ENCODE assay signal across 8 mouse cellular contexts in the genomic region with DNA sequence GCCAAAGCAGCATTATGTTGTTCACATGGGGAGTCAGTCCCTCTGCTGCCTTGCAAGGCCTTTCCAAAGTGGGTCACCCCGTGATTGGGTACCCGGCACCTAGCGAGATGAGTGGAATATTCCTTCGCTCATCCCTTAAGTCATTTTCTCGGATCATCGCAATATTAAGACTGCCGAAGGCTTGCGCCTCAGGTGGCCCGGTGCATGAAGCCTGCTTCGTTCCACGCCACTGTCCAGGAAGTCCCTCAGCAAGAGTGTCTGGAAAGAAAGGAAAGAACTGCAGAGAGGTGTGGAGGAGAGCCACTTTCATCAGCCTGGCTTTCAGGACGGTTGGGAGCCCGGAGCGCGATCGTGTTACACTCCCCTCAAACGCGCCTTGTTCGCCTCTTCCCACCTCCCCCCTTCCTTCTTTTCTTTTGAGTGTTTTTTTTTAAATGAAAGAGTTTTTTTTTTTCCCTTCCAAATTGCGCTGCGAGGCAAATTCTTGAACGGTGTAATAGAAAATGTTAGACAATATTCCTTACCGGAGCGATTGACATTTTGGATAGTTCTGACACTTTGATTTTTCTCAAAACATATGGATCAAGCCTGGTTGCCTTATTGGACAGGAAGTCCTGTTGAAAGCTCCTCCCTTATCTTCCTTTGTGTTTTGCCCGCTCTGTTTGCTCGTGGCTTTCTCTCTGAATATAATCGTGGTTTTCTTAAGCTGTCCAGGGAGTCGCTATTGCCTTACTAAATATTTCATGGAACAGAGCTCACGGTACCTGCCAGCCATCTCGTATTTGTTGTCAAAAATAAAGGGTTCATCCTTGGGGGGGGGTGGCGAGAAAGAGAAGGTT.
DNase-seq lines count a peak whose midpoint lies in the region; ATAC-seq and TF ChIP-seq lines count a peak whose summit lies in the region.

No protein-coding gene starts in this region.

- peaks cover 74% of the 10 kb centered on the region for H3K4me1 ChIP-seq in heart, embryonic 10.5 days
- no peaks in the 10 kb centered on the region for H3K4me1 ChIP-seq in cerebellum, adult 2 months (ENCODE audit: control insufficient read depth, insufficient read depth, low read length)
- H3K4me1 ChIP-seq in forebrain, postnatal 0 days (ENCODE audit: insufficient read depth), result 0 out of 2 replicates have a peak, but pooled peaks cover 3% of the 10 kb centered on the region
- H3K4me1 ChIP-seq in liver, embryonic 11.5 days (replicated peaks; ENCODE audit: control insufficient read depth, insufficient read depth, low read length), result peaks cover 12% of the 10 kb centered on the region
- no peaks in the 10 kb centered on the region for H3K4me1 ChIP-seq in stomach, postnatal 0 days (replicated peaks; ENCODE audit: control insufficient read depth, insufficient read depth)

- TF ChIP-seq EP300 in stomach, postnatal 0 days (optimal IDR thresholded peaks at IDR 0.05), result no peak

- peak; percentile 38; the same call in 1 of the 2 replicates for ATAC-seq in forebrain, postnatal 0 days
- no peak for ATAC-seq in liver, embryonic 11.5 days (replicated peaks; ENCODE audit: low FRiP score)
- no peak for ATAC-seq in stomach, postnatal 0 days (ENCODE audit: low FRiP score, low TSS enrichment)

- H3K4me2 ChIP-seq in forebrain, postnatal 0 days (ENCODE audit: low read depth), result peak overlapping the region; percentile 56
- peak overlapping the region; percentile 74 for H3K4me2 ChIP-seq in liver, embryonic 11.5 days
- H3K4me2 ChIP-seq in stomach, postnatal 0 days (replicated peaks; ENCODE audit: low read depth), result peak overlapping the region; percentile 61

- WGBS in heart, embryonic 10.5 days, result 5% methylated on average over 31 of the region's 31 CpGs
- WGBS in cerebellum, adult 2 months, result 6% methylated on average over 31 of the region's 31 CpGs
- WGBS in forebrain, postnatal 0 days, result 5% methylated on average over 31 of the region's 31 CpGs
- WGBS in liver, embryonic 11.5 days, result 4% methylated on average over 31 of the region's 31 CpGs
- 7% methylated on average over 31 of the region's 31 CpGs for WGBS in stomach, postnatal 0 days

- peak overlapping the region; percentile 54 for H3K4me3 ChIP-seq in heart, embryonic 10.5 days
- peak overlapping the region; percentile 39 for H3K4me3 ChIP-seq in cerebellum, adult 2 months (replicated peaks; ENCODE audit: insufficient read depth, low read depth, low read length)
- peak overlapping the region; percentile 30 for H3K4me3 ChIP-seq in forebrain, postnatal 0 days (ENCODE audit: low read depth, low read length)
- H3K4me3 ChIP-seq in liver, embryonic 11.5 days (ENCODE audit: low read depth, low read length), result peak overlapping the region; percentile 42
- peak overlapping the region; percentile 33 for H3K4me3 ChIP-seq in stomach, postnatal 0 days (ENCODE audit: low read depth, low read length)

- no peaks in the 10 kb centered on the region for H3K9me3 ChIP-seq in heart, embryonic 10.5 days
- no peaks in the 10 kb centered on the region for H3K9me3 ChIP-seq in forebrain, postnatal 0 days (ENCODE audit: low read length)
- no peaks in the 10 kb centered on the region for H3K9me3 ChIP-seq in liver, embryonic 11.5 days (ENCODE audit: control insufficient read depth, low read length)
- no peaks in the 10 kb centered on the region for H3K9me3 ChIP-seq in stomach, postnatal 0 days (ENCODE audit: control insufficient read depth, low read length)

- no peak for TF ChIP-seq CTCF in cerebellum, adult 2 months (IDR thresholded peaks at IDR 0.05; ENCODE audit: borderline replicate concordance, insufficient read depth, low read depth, low read length)
- TF ChIP-seq CTCF in forebrain, postnatal 0 days (IDR thresholded peaks at IDR 0.05; ENCODE audit: low read depth), result no peak
- peak; percentile 20; the same call in 1 of the 2 replicates for TF ChIP-seq CTCF in stomach, postnatal 0 days (IDR thresholded peaks at IDR 0.05; ENCODE audit: low read depth)

- H3K9ac ChIP-seq in forebrain, postnatal 0 days, result peak overlapping the region; percentile 18; the same call in 1 of the 2 replicates
- peak overlapping the region; percentile 38 for H3K9ac ChIP-seq in liver, embryonic 11.5 days (ENCODE audit: low read depth, low read length)
- H3K9ac ChIP-seq in stomach, postnatal 0 days (ENCODE audit: low read length), result no peak overlapping the region

- H3K27me3 ChIP-seq in heart, embryonic 10.5 days (ENCODE audit: insufficient read depth, poor library complexity, severe bottlenecking), result no peaks in the 10 kb centered on the region
- H3K27me3 ChIP-seq in cerebellum, adult 2 months (ENCODE audit: control insufficient read depth, insufficient read depth, low read length), result no peaks in the 10 kb centered on the region
- H3K27me3 ChIP-seq in forebrain, postnatal 0 days (ENCODE audit: insufficient read depth, low read length), result peaks cover 17% of the 10 kb centered on the region; the same call in 1 of the 2 replicates
- peaks cover 3% of the 10 kb centered on the region; the same call in 1 of the 2 replicates for H3K27me3 ChIP-seq in liver, embryonic 11.5 days (replicated peaks; ENCODE audit: control insufficient read depth, insufficient read depth, low read length)
- no peaks in the 10 kb centered on the region for H3K27me3 ChIP-seq in stomach, postnatal 0 days (ENCODE audit: control insufficient read depth, insufficient read depth, low read length)

- H3K36me3 ChIP-seq in heart, embryonic 10.5 days, result no peaks in the 10 kb centered on the region
- no peaks in the 10 kb centered on the region for H3K36me3 ChIP-seq in forebrain, postnatal 0 days (ENCODE audit: insufficient read depth)
- H3K36me3 ChIP-seq in liver, embryonic 11.5 days (ENCODE audit: control insufficient read depth, insufficient read depth, low read length), result no peaks in the 10 kb centered on the region
- no peaks in the 10 kb centered on the region for H3K36me3 ChIP-seq in stomach, postnatal 0 days (ENCODE audit: control insufficient read depth, insufficient read depth, low read length)

- H3K27ac ChIP-seq in heart, embryonic 10.5 days, result peak overlapping the region; percentile 90
- H3K27ac ChIP-seq in cerebellum, adult 2 months (ENCODE audit: insufficient read depth, low read length), result no peak overlapping the region
- H3K27ac ChIP-seq in forebrain, postnatal 0 days (ENCODE audit: low read depth, low read length), result no peak overlapping the region
- H3K27ac ChIP-seq in liver, embryonic 11.5 days (ENCODE audit: low read depth, low read length), result no peak overlapping the region
- no peak overlapping the region for H3K27ac ChIP-seq in stomach, postnatal 0 days (replicated peaks)

- DNase-seq in heart, embryonic 10.5 days (ENCODE audit: low spot score), result peak; percentile 81
- no peak for DNase-seq in heart, adult 11 months
- DNase-seq in cerebellum, adult 2 months, result peak; percentile 20 to 41
- peak; percentile 66 for DNase-seq in forebrain, postnatal 0 days
- peak; percentile 50 for DNase-seq in liver, embryonic 11.5 days (ENCODE audit: low spot score)
- DNase-seq in stomach, postnatal 0 days (ENCODE audit: low spot score), result no peak
- DNase-seq in adipocyte (ENCODE audit: low spot score), result no peak
- DNase-seq in lung, postnatal 4 days, result no peak

- TF ChIP-seq POLR2A in cerebellum, adult 2 months (IDR thresholded peaks at IDR 0.05; ENCODE audit: borderline replicate concordance, insufficient read depth, low read length), result no peak

Comparison
In these comparisons a context has a peak if more than half of its experiments do, and no peak if none do; other contexts are left out.
1. DNase-seq: peak in heart, embryonic 10.5 days (single experiment), cerebellum, adult 2 months (2 of 2), forebrain, postnatal 0 days (single experiment) and liver, embryonic 11.5 days (single experiment); none in heart, adult 11 months (single experiment), stomach, postnatal 0 days (single experiment), adipocyte (single experiment) and lung, postnatal 4 days (0 of 2).
2. Peak in every context shown above with its lines, with median percentiles within 50 percentile points of each other: H3K4me3 ChIP-seq and H3K4me2 ChIP-seq.